Comparison of ENCODE assay signal across 9 mouse cellular contexts in the genomic region with DNA sequence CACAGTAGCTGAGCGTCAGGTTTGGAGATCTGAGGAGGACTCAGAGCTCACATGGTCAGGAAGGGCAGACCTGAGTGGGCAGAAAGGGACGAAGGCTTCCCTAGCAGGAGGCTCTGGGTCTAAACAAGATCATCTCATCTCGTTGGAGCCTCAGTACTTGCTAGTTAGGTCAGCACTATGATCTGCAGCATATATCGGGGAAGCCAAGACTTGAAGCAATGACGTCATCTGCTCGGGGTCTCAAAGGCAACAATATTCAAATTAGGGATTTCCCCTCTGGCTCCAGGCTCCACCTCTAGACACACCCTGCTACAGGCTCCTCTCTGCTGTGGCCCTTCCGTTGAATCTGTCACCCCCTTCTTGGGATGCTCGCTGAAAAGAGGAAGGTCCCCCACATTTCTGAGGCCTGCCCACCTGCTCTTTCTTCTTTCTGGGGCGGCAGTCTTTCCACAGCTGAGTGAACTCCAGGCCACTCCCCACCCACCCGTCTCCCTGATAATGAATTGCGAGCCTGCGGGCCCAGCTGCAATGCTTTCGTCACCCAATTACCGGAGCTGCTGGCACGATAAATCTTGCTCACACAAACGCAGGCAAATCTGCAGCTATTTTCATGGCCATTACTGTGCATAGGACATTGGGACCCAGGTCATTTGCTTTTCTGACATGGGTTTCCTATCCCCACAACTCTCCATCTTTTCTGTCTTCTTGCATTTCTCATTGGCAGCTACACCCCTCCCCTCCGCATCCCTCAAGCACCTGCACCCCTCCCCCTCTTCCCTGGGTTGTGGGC. TPM values are rescaled to one million over a fixed set of nuclear protein-coding genes. Genes with fewer than 3 reads are reported as not detected.
A peak's percentile ranks its signal among the peaks of the same experiment; 100 is the strongest.
DNase-seq lines count a peak whose midpoint lies in the region; ATAC-seq and TF ChIP-seq lines count a peak whose summit lies in the region.
"Had no signal": no experiment of that assay in that cellular context is flagged by ENCODE, and none has a peak within 500 bp of the region (broad histone marks: within the 10 kb centered on the region; RNA-seq: fewer than 3 reads in every experiment).

No protein-coding gene starts in this region.

- H3K79me2 ChIP-seq in CH12.LX (replicated peaks; ENCODE audit: control insufficient read depth, extremely low read depth, insufficient read depth, poor library complexity, severe bottlenecking), result no peaks in the 10 kb centered on the region
- H3K79me2 ChIP-seq in myocyte (ENCODE audit: control insufficient read depth, insufficient read depth), result no peaks in the 10 kb centered on the region

- H3K27ac ChIP-seq in heart, embryonic 12.5 days (ENCODE audit: poor library complexity, severe bottlenecking), result no peak overlapping the region
- H3K27ac ChIP-seq in CH12.LX (ENCODE audit: insufficient read depth, low read depth), result 0 out of 2 replicates have a peak overlapping the region, but pooled peaks have one; percentile 2
- no peak overlapping the region for H3K27ac ChIP-seq in embryonic facial prominence, embryonic 14.5 days (replicated peaks; ENCODE audit: low read depth, low read length)
- H3K27ac ChIP-seq: heart, adult 2 months had no signal

- dilution Hi-C loops in CH12.LX (cut with MboI; ENCODE audit: extremely low pct_ligation_motif_present, extremely low pct_unique_long_range_greater_than_20kb, low sequenced_read_pairs), result no loop called here

- H3K36me3 ChIP-seq in heart, embryonic 12.5 days, result no peaks in the 10 kb centered on the region
- H3K36me3 ChIP-seq in CH12.LX (replicated peaks in 1 of 2; ENCODE audit: control insufficient read depth in 1 of 2, insufficient read depth in 1 of 2, low read length in 1 of 2) (no peaks in the 10 kb centered on the region), myocyte (ENCODE audit: control insufficient read depth, insufficient read depth) (no peaks in the 10 kb centered on the region)
- H3K36me3 ChIP-seq in embryonic facial prominence, embryonic 14.5 days (ENCODE audit: control insufficient read depth, insufficient read depth, low read length), result no peaks in the 10 kb centered on the region

- no peak overlapping the region for H3K9ac ChIP-seq in heart, embryonic 12.5 days
- no peak overlapping the region for H3K9ac ChIP-seq in CH12.LX (ENCODE audit: insufficient read depth, low read depth)
- H3K9ac ChIP-seq in embryonic facial prominence, embryonic 14.5 days (ENCODE audit: low read depth, low read length), result no peak overlapping the region

- in situ Hi-C loops in CH12.LX (cut with MboI; ENCODE audit: low pct_ligation_motif_present, low pct_unique_long_range_greater_than_20kb, low sequenced_read_pairs), result loop anchor here (5.0 kb wide), 2 partner anchors 133 to 178 kb away; no protein-coding TSS in a partner anchor

- H3K27me3 ChIP-seq in heart, embryonic 12.5 days (replicated peaks), result peaks cover 25% of the 10 kb centered on the region
- H3K27me3 ChIP-seq in CH12.LX (replicated peaks) (no peaks in the 10 kb centered on the region), myocyte (ENCODE audit: control insufficient read depth, insufficient read depth, insufficient read length) (peaks cover 11% of the 10 kb centered on the region)
- no peaks in the 10 kb centered on the region for H3K27me3 ChIP-seq in embryonic facial prominence, embryonic 14.5 days (replicated peaks; ENCODE audit: control insufficient read depth, insufficient read depth, low read length)

- TF ChIP-seq POLR2A in CH12.LX (IDR thresholded peaks at IDR 0.05; ENCODE audit: low read depth, low read length) (no peak), myocyte (IDR thresholded peaks at IDR 0.05; ENCODE audit: insufficient read length, low read depth) (no peak)

- no peak for TF ChIP-seq CTCF in CH12.LX (conservative IDR thresholded peaks at IDR 0.05 in 1 of 2, IDR thresholded peaks at IDR 0.05 in 1 of 2; ENCODE audit: low read depth in 2 of 2, low read length in 2 of 2)

- H3K9me3 ChIP-seq in heart, embryonic 12.5 days (replicated peaks), result peaks cover 5% of the 10 kb centered on the region; the same call in 1 of the 2 replicates
- peaks cover 23% of the 10 kb centered on the region for H3K9me3 ChIP-seq in CH12.LX (replicated peaks; ENCODE audit: low read length)
- no peaks in the 10 kb centered on the region for H3K9me3 ChIP-seq in embryonic facial prominence, embryonic 14.5 days (ENCODE audit: control insufficient read depth, low read length)

- 0 out of 2 replicates have a peak overlapping the region, but pooled peaks have one; percentile 2 for H3K4me3 ChIP-seq in heart, embryonic 12.5 days
- H3K4me3 ChIP-seq in CH12.LX (replicated peaks in 1 of 3; ENCODE audit: low read depth in 2 of 3, low read length in 2 of 3, poor library complexity in 1 of 3) (peak overlapping the region in 1 of 3 experiments; percentile 7), myocyte (no peak overlapping the region)
- H3K4me3 ChIP-seq in embryonic facial prominence, embryonic 14.5 days (ENCODE audit: low read depth, low read length), result no peak overlapping the region
- H3K4me3 ChIP-seq: heart, adult 2 months had no signal

- no peak for TF ChIP-seq RAD21 in CH12.LX (IDR thresholded peaks at IDR 0.05; ENCODE audit: low read depth, low read length)

- H3K4me2 ChIP-seq in heart, embryonic 12.5 days, result peak overlapping the region; percentile 52
- H3K4me2 ChIP-seq in CH12.LX (ENCODE audit: insufficient read depth, low read depth, poor library complexity, severe bottlenecking), result peak overlapping the region; percentile 47
- peak overlapping the region; percentile 11; the same call in 1 of the 2 replicates for H3K4me2 ChIP-seq in embryonic facial prominence, embryonic 14.5 days (ENCODE audit: low read depth, low read length)
- peak overlapping the region; percentile 18 for H3K4me2 ChIP-seq in myocyte (ENCODE audit: low read depth)

- TF ChIP-seq EP300 in CH12.LX (IDR thresholded peaks at IDR 0.05; ENCODE audit: low read length), result peak; percentile 64

- H3ac ChIP-seq in myocyte (ENCODE audit: control insufficient read depth, insufficient read length), result no peak overlapping the region

- WGBS in heart, embryonic 12.5 days, result 18% methylated on average over 17 of the region's 17 CpGs
- 15% methylated on average over 16 of the region's 17 CpGs for WGBS in embryonic facial prominence, embryonic 14.5 days

- no peak for DNase-seq in heart, postnatal 4 days
- peak; percentile 95 for DNase-seq in CH12.LX (ENCODE audit: extremely low read depth)
- DNase-seq in embryonic facial prominence, embryonic 14.5 days (ENCODE audit: low spot score), result peak; percentile 41
- peak; percentile 66 for DNase-seq in thymus, postnatal 25 days
- no peak for DNase-seq in gastrocnemius, postnatal 4 days (ENCODE audit: low spot score in 2 of 2)

- ATAC-seq in heart, embryonic 12.5 days (ENCODE audit: insufficient number of reproducible peaks, low FRiP score), result no peak
- peak; percentile 53 for ATAC-seq in embryonic facial prominence, embryonic 14.5 days (ENCODE audit: low read depth)
- peak; percentile 72 for ATAC-seq in inflammation-experienced regulatory T-cells, adult 6 months

- H3K4me1 ChIP-seq in heart, embryonic 12.5 days (replicated peaks), result peaks cover 8% of the 10 kb centered on the region
- peaks cover 15 to 41% of the 10 kb centered on the region in 2 experiments for H3K4me1 ChIP-seq in CH12.LX (ENCODE audit: control insufficient read depth in 1 of 2, insufficient read depth in 2 of 2)
- 0 out of 2 replicates have a peak, but pooled peaks cover 5% of the 10 kb centered on the region for H3K4me1 ChIP-seq in embryonic facial prominence, embryonic 14.5 days (ENCODE audit: control insufficient read depth, insufficient read depth, low read length)

TF ChIP-seq in CH12.LX, 34 proteins besides CTCF, POLR2A, EP300 and RAD21 (continues in another document):
- TF ChIP-seq CHD1 (IDR thresholded peaks at IDR 0.05; ENCODE audit: low read depth, low read length) (no peak), MAX (IDR thresholded peaks at IDR 0.05; ENCODE audit: low read length) (0 out of 2 replicates have a peak, but pooled peaks have one; percentile 32), USF1 (IDR thresholded peaks at IDR 0.05; ENCODE audit: low read depth, low read length) (no peak), MXI1 (IDR thresholded peaks at IDR 0.05; ENCODE audit: low read depth, low read length) (0 out of 2 replicates have a peak, but pooled peaks have one; percentile 40), GABPA (IDR thresholded peaks at IDR 0.05; ENCODE audit: insufficient replicate concordance, low read depth, low read length) (no peak), TCF12 (IDR thresholded peaks at IDR 0.05; ENCODE audit: low read depth, low read length) (peak; percentile 69; the same call in 1 of the 2 replicates)

TF ChIP-seq in myocyte, 11 proteins besides CTCF, POLR2A, EP300 and RAD21 (continues in another document):
- TF ChIP-seq E2F4 (IDR thresholded peaks at IDR 0.05; ENCODE audit: insufficient read depth), result no peak
- no peak for TF ChIP-seq MYOD1 (IDR thresholded peaks at IDR 0.05; ENCODE audit: control insufficient read depth in 1 of 3, insufficient read length in 2 of 3, low read depth in 2 of 3)
- no peak for TF ChIP-seq TCF3 (IDR thresholded peaks at IDR 0.05; ENCODE audit: insufficient read length, low read depth)
- no peak for TF ChIP-seq TCF12 (IDR thresholded peaks at IDR 0.05; ENCODE audit: insufficient read depth, poor library complexity, severe bottlenecking)
- TF ChIP-seq SRF (IDR thresholded peaks at IDR 0.05; ENCODE audit: control insufficient read depth, insufficient read length, low read depth), result no peak
- no peak for TF ChIP-seq USF1 (IDR thresholded peaks at IDR 0.05; ENCODE audit: low read depth)
- no peak for TF ChIP-seq CEBPB (IDR thresholded peaks at IDR 0.05; ENCODE audit: insufficient read depth, poor library complexity, severe bottlenecking)

RNA-seq across cellular contexts. Expression of gene Olfr521, which starts 32.1 kb away (rescaled TPM):
- polyA plus RNA-seq in heart, embryonic 12.5 days (2016; fragmentation: Nextera tagmentation; extraction: Ambion mirVana), result not detected in 2 replicates
- total RNA-seq in heart, postnatal 4 days (2021), result not detected
- total RNA-seq in CH12.LX (2012; rRNA removed), result not detected in 2 replicates
- total RNA-seq in CH12.LX (2014; rRNA removed), result not detected in 2 replicates
- not detected in 2 replicates for polyA plus RNA-seq in CH12.LX (2012; ENCODE audit: insufficient read length, low read depth)
- polyA plus RNA-seq in embryonic facial prominence, embryonic 14.5 days (2014; fragmentation: Nextera tagmentation; extraction: Ambion mirVana), result not detected in 2 replicates
- polyA plus RNA-seq in inflammation-experienced regulatory T-cells, adult 6 months (2017; shearing (Covaris generic)), result not detected
- polyA plus RNA-seq in myocyte (2012; fragmentation: generic; extraction: Trizol), result not detected
- not detected for total RNA-seq in gastrocnemius, postnatal 4 days (2021)
- total RNA-seq: heart, adult 2 months had no signal
- polyA plus RNA-seq: heart, adult 2 months had no signal

RNA-seq across cellular contexts. Expression of gene Neu3, which starts 32.8 kb away (rescaled TPM):
- polyA plus RNA-seq in heart, embryonic 12.5 days (2016; fragmentation: Nextera tagmentation; extraction: Ambion mirVana), result 2.6 and 3.4 TPM in 2 replicates
- 1 to 10 TPM; 3.1 to 3.6 TPM for total RNA-seq in heart, postnatal 4 days (2021)
- total RNA-seq in CH12.LX (2012; rRNA removed) (8.5 and 9.1 TPM in 2 replicates), CH12.LX (2014; rRNA removed) (8.9 and 11.0 TPM in 2 replicates)
- polyA plus RNA-seq in CH12.LX (2012; ENCODE audit: insufficient read length, low read depth) (11.2 and 11.5 TPM in 2 replicates), myocyte (2012; fragmentation: generic; extraction: Trizol) (0.88 TPM)
- 1.7 and 1.9 TPM in 2 replicates for polyA plus RNA-seq in embryonic facial prominence, embryonic 14.5 days (2014; fragmentation: Nextera tagmentation; extraction: Ambion mirVana)
- 10 to 100 TPM; 27.1 to 30.3 (median 28.6) TPM for polyA plus RNA-seq in inflammation-experienced regulatory T-cells, adult 6 months (2017; shearing (Covaris generic))
- 1 to 10 TPM; 2.4 to 2.8 TPM for total RNA-seq in gastrocnemius, postnatal 4 days (2021)

Comparison
In these comparisons a context has a peak if more than half of its experiments do, and no peak if none do; other contexts are left out.
1. DNase-seq: peak in CH12.LX (single experiment), embryonic facial prominence, embryonic 14.5 days (single experiment) and thymus, postnatal 25 days (single experiment); none in heart, postnatal 4 days (single experiment) and gastrocnemius, postnatal 4 days (0 of 2).
2. Peak in every context shown above with its lines, with median percentiles within 50 percentile points of each other: H3K4me2 ChIP-seq.